Comparison of ENCODE assay signal across 13 mouse cellular contexts in genomic region chrX:163879039-163879438, GRCm38 (mm10). TPM values are rescaled to one million over a fixed set of nuclear protein-coding genes. Genes with fewer than 3 reads are reported as not detected.
DNase-seq lines count a peak whose midpoint lies in the region; ATAC-seq and TF ChIP-seq lines count a peak whose summit lies in the region.
"Had no signal": no experiment of that assay in that cellular context is flagged by ENCODE, and none has a peak within 500 bp of the region (broad histone marks: within the 10 kb centered on the region; RNA-seq: fewer than 3 reads in every experiment).

No protein-coding gene starts in this region.

- no peaks in the 10 kb centered on the region for H3K27me3 ChIP-seq in heart, embryonic 15.5 days
- H3K27me3 ChIP-seq in heart, adult 2 months (ENCODE audit: control insufficient read depth, insufficient read depth, low read length) = no peaks in the 10 kb centered on the region
- H3K27me3 ChIP-seq in embryonic facial prominence, embryonic 14.5 days (replicated peaks; ENCODE audit: control insufficient read depth, insufficient read depth, low read length) = peaks cover 4% of the 10 kb centered on the region; the same call in 1 of the 2 replicates
- no peaks in the 10 kb centered on the region for H3K27me3 ChIP-seq in myocyte (ENCODE audit: control insufficient read depth, insufficient read depth, insufficient read length)
- H3K27me3 ChIP-seq in midbrain, postnatal 0 days (ENCODE audit: insufficient read depth, low read length) = no peaks in the 10 kb centered on the region
- H3K27me3 ChIP-seq: embryonic facial prominence, embryonic 15.5 days; forebrain, embryonic 15.5 days; heart, embryonic 12.5 days; intestine, embryonic 15.5 days had no signal

- no peak for TF ChIP-seq EP300 in heart, adult 2 months (IDR thresholded peaks at IDR 0.05; ENCODE audit: insufficient read depth, low read depth, low read length)

- H3K4me2 ChIP-seq in heart, embryonic 15.5 days = 0 out of 2 replicates have a peak overlapping the region, but pooled peaks have one; percentile 33
- no peak overlapping the region for H3K4me2 ChIP-seq in embryonic facial prominence, embryonic 14.5 days (ENCODE audit: low read depth, low read length)
- peak overlapping the region; percentile 46 for H3K4me2 ChIP-seq in myocyte (ENCODE audit: low read depth)
- no peak overlapping the region for H3K4me2 ChIP-seq in midbrain, postnatal 0 days (ENCODE audit: low read depth, low read length, poor library complexity, severe bottlenecking)
- H3K4me2 ChIP-seq: embryonic facial prominence, embryonic 15.5 days; forebrain, embryonic 15.5 days; hindbrain, embryonic 14.5 days; intestine, embryonic 15.5 days had no signal

- no peak overlapping the region for H3K4me3 ChIP-seq in heart, embryonic 15.5 days
- H3K4me3 ChIP-seq in heart, adult 2 months = no peak overlapping the region
- no peak overlapping the region for H3K4me3 ChIP-seq in embryonic facial prominence, embryonic 14.5 days (ENCODE audit: low read depth, low read length)
- H3K4me3 ChIP-seq in myocyte = no peak overlapping the region
- no peak overlapping the region for H3K4me3 ChIP-seq in midbrain, postnatal 0 days (ENCODE audit: low read depth, low read length)
- H3K4me3 ChIP-seq: embryonic facial prominence, embryonic 15.5 days; forebrain, embryonic 15.5 days; heart, embryonic 12.5 days; intestine, embryonic 15.5 days had no signal

- WGBS in heart, embryonic 15.5 days = 44% methylated on average over 6 of the region's 6 CpGs
- 46% methylated on average over 6 of the region's 6 CpGs for WGBS in heart, adult 2 months
- 58% methylated on average over 6 of the region's 6 CpGs for WGBS in embryonic facial prominence, embryonic 14.5 days
- 80% methylated on average over 6 of the region's 6 CpGs for WGBS in midbrain, postnatal 0 days

- no peak for ATAC-seq in heart, embryonic 15.5 days (replicated peaks; ENCODE audit: insufficient number of reproducible peaks, insufficient read depth, low FRiP score, low read depth)
- ATAC-seq in embryonic facial prominence, embryonic 14.5 days (ENCODE audit: low read depth) = no peak; the same call in 1 of the 2 replicates
- no peak for ATAC-seq in midbrain, postnatal 0 days (ENCODE audit: low FRiP score)
- ATAC-seq: forebrain, embryonic 15.5 days; intestine, embryonic 15.5 days had no signal

- DNase-seq in heart, adult 8-10 months (ENCODE audit: low spot score) = peak; percentile 14
- no peak for DNase-seq in heart, postnatal 4 days
- no peak for DNase-seq in heart, adult 2 months
- DNase-seq in embryonic facial prominence, embryonic 14.5 days (ENCODE audit: low spot score) = peak; percentile 47
- no peak for DNase-seq in midbrain, postnatal 0 days (ENCODE audit: low spot score)
- DNase-seq: kidney, adult 18-20 months had no signal

- H3K4me1 ChIP-seq in heart, embryonic 15.5 days (replicated peaks) = peaks cover 7% of the 10 kb centered on the region; the same call in 1 of the 2 replicates
- H3K4me1 ChIP-seq in heart, adult 2 months (ENCODE audit: control insufficient read depth, insufficient read depth, low read length) = peaks cover 4% of the 10 kb centered on the region
- no peaks in the 10 kb centered on the region for H3K4me1 ChIP-seq in embryonic facial prominence, embryonic 14.5 days (ENCODE audit: control insufficient read depth, insufficient read depth, low read length)
- H3K4me1 ChIP-seq in midbrain, postnatal 0 days (ENCODE audit: insufficient read depth, low read length) = no peaks in the 10 kb centered on the region
- H3K4me1 ChIP-seq: forebrain, embryonic 15.5 days; intestine, embryonic 15.5 days had no signal

- intact Hi-C loops in heart, adult 2 months (cut with DNase I) = no loop called here

- no peak for TF ChIP-seq CTCF in heart, adult 2 months (IDR thresholded peaks at IDR 0.05)
- no peak for TF ChIP-seq CTCF in midbrain, postnatal 0 days (IDR thresholded peaks at IDR 0.05)

- H3K27ac ChIP-seq in heart, embryonic 15.5 days = peak overlapping the region; percentile 24; the same call in 1 of the 2 replicates
- no peak overlapping the region for H3K27ac ChIP-seq in heart, adult 2 months
- H3K27ac ChIP-seq in embryonic facial prominence, embryonic 14.5 days (replicated peaks; ENCODE audit: low read depth, low read length) = no peak overlapping the region
- H3K27ac ChIP-seq in midbrain, postnatal 0 days (ENCODE audit: low read depth, low read length) = no peak overlapping the region
- H3K27ac ChIP-seq: forebrain, embryonic 15.5 days; hindbrain, embryonic 14.5 days; intestine, embryonic 15.5 days had no signal

- no peak for TF ChIP-seq POLR2A in heart, adult 2 months (IDR thresholded peaks at IDR 0.05; ENCODE audit: insufficient read depth, low read depth, low read length)
- no peak for TF ChIP-seq POLR2A in myocyte (IDR thresholded peaks at IDR 0.05; ENCODE audit: insufficient read length, low read depth)

- no peaks in the 10 kb centered on the region for H3K36me3 ChIP-seq in heart, embryonic 15.5 days
- no peaks in the 10 kb centered on the region for H3K36me3 ChIP-seq in heart, adult 2 months (ENCODE audit: control insufficient read depth, insufficient read depth, low read length)
- no peaks in the 10 kb centered on the region for H3K36me3 ChIP-seq in embryonic facial prominence, embryonic 14.5 days (ENCODE audit: control insufficient read depth, insufficient read depth, low read length)
- no peaks in the 10 kb centered on the region for H3K36me3 ChIP-seq in myocyte (ENCODE audit: control insufficient read depth, insufficient read depth)
- H3K36me3 ChIP-seq in midbrain, postnatal 0 days (ENCODE audit: insufficient read depth, low read length) = no peaks in the 10 kb centered on the region
- H3K36me3 ChIP-seq: embryonic facial prominence, embryonic 15.5 days; forebrain, embryonic 15.5 days; heart, embryonic 12.5 days; intestine, embryonic 15.5 days had no signal

- no peaks in the 10 kb centered on the region for H3K9me3 ChIP-seq in heart, embryonic 15.5 days (replicated peaks)
- no peaks in the 10 kb centered on the region for H3K9me3 ChIP-seq in embryonic facial prominence, embryonic 14.5 days (ENCODE audit: control insufficient read depth, low read length)
- H3K9me3 ChIP-seq in midbrain, postnatal 0 days (ENCODE audit: low read length) = no peaks in the 10 kb centered on the region
- H3K9me3 ChIP-seq: embryonic facial prominence, embryonic 15.5 days; forebrain, embryonic 15.5 days; heart, embryonic 12.5 days; intestine, embryonic 15.5 days had no signal

- no peaks in the 10 kb centered on the region for H3K79me2 ChIP-seq in heart, adult 2 months (replicated peaks; ENCODE audit: control insufficient read depth, insufficient read depth, low read length)
- H3K79me2 ChIP-seq in myocyte (ENCODE audit: control insufficient read depth, insufficient read depth) = no peaks in the 10 kb centered on the region

- no peak overlapping the region for H3K9ac ChIP-seq in heart, embryonic 15.5 days
- H3K9ac ChIP-seq in heart, adult 2 months (ENCODE audit: low read depth, low read length) = no peak overlapping the region
- no peak overlapping the region for H3K9ac ChIP-seq in embryonic facial prominence, embryonic 14.5 days (ENCODE audit: low read depth, low read length)
- no peak overlapping the region for H3K9ac ChIP-seq in midbrain, postnatal 0 days (replicated peaks; ENCODE audit: low read length, poor library complexity, severe bottlenecking)
- H3K9ac ChIP-seq: embryonic facial prominence, embryonic 15.5 days; forebrain, embryonic 15.5 days; heart, embryonic 12.5 days; hindbrain, embryonic 14.5 days; intestine, embryonic 15.5 days had no signal

- H3ac ChIP-seq in myocyte (ENCODE audit: control insufficient read depth, insufficient read length) = no peak overlapping the region

TF ChIP-seq in myocyte, 11 proteins besides CTCF, POLR2A, EP300 and RAD21:
- TF ChIP-seq MYOD1 (IDR thresholded peaks at IDR 0.05; ENCODE audit: control insufficient read depth in 1 of 3, insufficient read length in 2 of 3, low read depth in 2 of 3) = no peak
- TF ChIP-seq TCF3 (IDR thresholded peaks at IDR 0.05; ENCODE audit: insufficient read length, low read depth) = no peak
- TF ChIP-seq REST (IDR thresholded peaks at IDR 0.05; ENCODE audit: insufficient read depth, insufficient read length) = no peak
- no peak for TF ChIP-seq MYOG (IDR thresholded peaks at IDR 0.05; ENCODE audit: control insufficient read depth in 1 of 3, insufficient read depth in 1 of 3, insufficient read length in 2 of 3, low read depth in 2 of 3)
- TF ChIP-seq MAX (IDR thresholded peaks at IDR 0.05; ENCODE audit: low read depth) = no peak
- no peak for TF ChIP-seq TCF12 (IDR thresholded peaks at IDR 0.05; ENCODE audit: insufficient read depth, poor library complexity, severe bottlenecking)
- TF ChIP-seq CEBPB (IDR thresholded peaks at IDR 0.05; ENCODE audit: insufficient read depth, poor library complexity, severe bottlenecking) = no peak
- no peak for TF ChIP-seq SRF (IDR thresholded peaks at IDR 0.05; ENCODE audit: control insufficient read depth, insufficient read length, low read depth)
- no peak for TF ChIP-seq E2F4 (IDR thresholded peaks at IDR 0.05; ENCODE audit: insufficient read depth)
- no peak for TF ChIP-seq POLR2AphosphoS2 (IDR thresholded peaks at IDR 0.05; ENCODE audit: insufficient read length, low read depth)
- no peak for TF ChIP-seq USF1 (IDR thresholded peaks at IDR 0.05; ENCODE audit: low read depth)

RNA-seq across cellular contexts. Expression of gene Ap1s2, which starts 29.8 kb away (rescaled TPM):
- 10 to 100 TPM; 18.5 to 36.3 (median 27.2) TPM for total RNA-seq in heart, adult 8-10 months (2022)
- 10 to 100 TPM; 15.7 to 16.8 TPM for total RNA-seq in heart, postnatal 4 days (2021)
- polyA plus RNA-seq in heart, embryonic 15.5 days (2015; fragmentation: Nextera tagmentation; extraction: Ambion mirVana) = 16.4 and 18.7 TPM in 2 replicates
- 10 to 100 TPM; 21.5 to 26.2 TPM for total RNA-seq in heart, adult 2 months (2021)
- 8.0 and 10.1 TPM in 2 replicates for polyA plus RNA-seq in heart, adult 2 months (2012; rRNA removed)
- 32.6 and 38.1 TPM in 2 replicates for polyA plus RNA-seq in embryonic facial prominence, embryonic 14.5 days (2014; fragmentation: Nextera tagmentation; extraction: Ambion mirVana)
- 22.3 TPM for polyA plus RNA-seq in myocyte (2012; fragmentation: generic; extraction: Trizol)
- 61.8 and 73.7 TPM in 2 replicates for total RNA-seq in midbrain, postnatal 0 days (2014; rRNA removed)
- polyA plus RNA-seq in midbrain, postnatal 0 days (2015; fragmentation: Nextera tagmentation; extraction: Ambion mirVana) = 113 and 130 TPM in 2 replicates

Comparison
In these comparisons a context has a peak if more than half of its experiments do, and no peak if none do; other contexts are left out.
1. DNase-seq: peak in heart, adult 8-10 months (single experiment) and embryonic facial prominence, embryonic 14.5 days (single experiment); none in heart, postnatal 4 days (single experiment), heart, adult 2 months (0 of 2) and midbrain, postnatal 0 days (single experiment).
2. H3K4me2 ChIP-seq: peak in heart, embryonic 15.5 days (single experiment) and myocyte (single experiment); none in embryonic facial prominence, embryonic 14.5 days (single experiment) and midbrain, postnatal 0 days (single experiment).